Mouse (Mus musculus) cerebellum, adult 11 months (tissue): ENCODE measurements at regions not wholly inside any gene's neighbourhood (a gene's known extent, or its start where the extent isn't known, plus 50 kb on each side); places are given as distances from the start of the nearest gene placed in this dataset.

Source experiments
- DNase-seq: peaks from one replicate; pipeline ENCODE4 v3.0.0; 2022

DNA sequence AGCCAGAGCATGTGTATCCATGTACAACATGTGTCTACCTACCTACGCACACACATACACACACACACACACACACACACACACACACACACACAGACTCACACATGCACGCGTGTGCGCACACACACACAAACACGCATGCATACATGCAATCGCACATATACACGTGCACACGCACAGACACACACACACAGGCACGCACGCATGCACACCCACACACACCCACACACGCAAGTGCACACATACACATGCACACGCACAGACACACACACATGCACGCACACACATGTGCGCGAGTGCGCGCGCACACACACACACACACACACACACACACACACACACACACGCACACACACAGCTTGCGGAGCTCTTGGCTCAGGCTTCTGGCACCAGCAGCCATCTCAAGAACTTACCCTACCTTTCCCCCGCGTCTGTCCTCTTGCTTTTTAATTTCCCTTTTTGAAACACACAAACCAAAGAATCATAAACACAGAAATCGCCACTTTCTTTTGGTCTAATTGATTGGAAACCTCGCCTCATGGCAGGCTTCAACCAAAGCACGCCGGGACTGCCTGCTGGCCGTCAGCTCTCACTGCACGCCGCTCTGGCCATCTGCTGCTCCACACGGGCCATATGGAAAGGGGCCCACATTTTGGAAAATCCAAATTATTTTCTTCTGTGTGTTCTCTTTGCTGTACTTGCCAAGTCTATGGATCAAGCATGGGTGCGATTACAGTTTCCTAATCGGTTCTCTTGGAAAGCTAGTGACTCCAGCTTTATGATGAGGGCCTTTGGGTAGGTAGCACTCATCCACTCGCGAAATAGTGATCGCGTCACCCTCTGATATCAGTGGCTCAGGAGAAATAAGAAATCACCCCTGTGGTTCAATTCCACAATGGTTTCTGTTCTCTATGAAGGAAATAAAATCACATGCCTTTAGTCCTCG lies 127.9 kb upstream of the Gm9833 start:
- DNase-seq, result peak; percentile 58

DNA sequence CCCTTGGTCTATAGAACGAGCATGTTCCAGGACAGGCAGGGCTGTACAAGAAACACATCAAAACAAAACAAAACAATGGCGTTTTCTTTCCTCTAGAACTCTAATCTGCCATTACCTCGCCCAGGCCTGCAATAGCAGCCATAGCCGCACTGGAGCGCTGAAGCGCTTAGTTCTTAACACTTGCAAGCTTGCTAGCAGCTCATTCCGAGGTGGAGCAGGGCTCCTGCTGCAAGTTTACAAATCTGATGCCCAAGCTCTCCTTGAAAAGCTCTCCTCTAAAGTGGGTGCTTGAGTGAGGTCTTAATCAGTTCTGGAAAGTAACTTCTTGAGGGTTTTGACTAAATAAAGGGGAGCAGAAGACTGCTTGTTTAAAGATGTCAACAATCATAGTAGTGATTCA lies 127.2 kb upstream of the Gm9833 start:
- DNase-seq, result no peak
